Mouse (Mus musculus) layer of hippocampus, postnatal 25 days (tissue): ENCODE data around the gene Nek8. TPM values are rescaled to one million over a fixed set of nuclear protein-coding genes. Genes with fewer than 3 reads are reported as not detected.

ENCODE experiments used
- microRNA-seq, 2 experiments: library from miRNA; unstranded; fragments of <30 nt; microRNA quantifications; one replicate each; pipeline ENCODE4 v1.2.0; 2021
- total RNA-seq, 2 experiments: library from RNA; stranded (reverse); gene quantifications; 2 replicates each; pipeline ENCODE4 v1.2.3; 2021

Nek8 gene
- total RNA-seq, 2 experiments from 2014 or later = 3.1 to 3.3 TPM

Small RNA genes lying within 50 kb of the gene (microRNA-seq; reads per million reads assigned to microRNA genes)
- 1.00 to 2.4 reads per million in 2 experiments for gene Mir7653

Other genes with a start within 250 kb of the Nek8 start
- 100 to 1,000 TPM; 162 to 174 TPM for gene Sez6, start 245.9 kb downstream of the Nek8 start, total RNA-seq
- 10 to 100 TPM; 42.5 to 58.5 TPM for gene Phf12, start 193.9 kb downstream of the Nek8 start, total RNA-seq
- gene Dhrs13, start 144.4 kb downstream of the Nek8 start, total RNA-seq = 1 to 10 TPM; 6.9 to 7.4 TPM
- gene Flot2, start 138.7 kb downstream of the Nek8 start, total RNA-seq = 10 to 100 TPM; 74.4 to 81.6 TPM
- 10 to 100 TPM; 18.6 to 21.1 TPM for gene Eral1, start 96.3 kb downstream of the Nek8 start, total RNA-seq
- gene Fam222b, start 82.0 kb downstream of the Nek8 start, total RNA-seq = 10 to 100 TPM; 27.6 to 33.4 TPM
- 10 to 100 TPM; 16.1 to 19.9 TPM for gene Traf4, start 11.1 kb downstream of the Nek8 start, total RNA-seq
- gene Tlcd1, start within 50 bp of the Nek8 start, total RNA-seq = 10 to 100 TPM; 23.8 to 29.7 TPM
- gene Rpl23a, start 6.9 kb upstream of the Nek8 start, total RNA-seq = 100 to 1,000 TPM; 678 to 771 TPM
- 10 to 100 TPM; 26.1 to 37.3 TPM for gene Rab34, start 11.8 kb upstream of the Nek8 start, total RNA-seq
- 1 to 10 TPM; 5.0 to 5.4 TPM for gene Proca1, start 16.7 kb upstream of the Nek8 start, total RNA-seq
- gene Sdf2, start 69.1 kb upstream of the Nek8 start, total RNA-seq = 10 to 100 TPM; 61.1 to 69.4 TPM
- 100 to 1,000 TPM; 110 to 123 TPM for gene Supt6, start 69.3 kb upstream of the Nek8 start, total RNA-seq
- gene 2610507B11Rik, start 85.1 kb upstream of the Nek8 start, total RNA-seq = 100 to 1,000 TPM; 193 to 209 TPM
- 1 to 10 TPM; 4.0 to 5.6 TPM for gene BC030499, start 114.2 kb upstream of the Nek8 start, total RNA-seq
- gene Spag5, start 124.9 kb upstream of the Nek8 start, total RNA-seq = 1 to 10 TPM; 4.2 to 4.6 TPM
- gene Aldoc, start 146.3 kb upstream of the Nek8 start, total RNA-seq = 100 to 1,000 TPM; 852 to 862 TPM
- gene Pigs, start 151.7 kb upstream of the Nek8 start, total RNA-seq = 10 to 100 TPM; 62.2 to 65.8 TPM
- 10 to 100 TPM; 29.6 to 32.5 TPM for gene Unc119, start 166.8 kb upstream of the Nek8 start, total RNA-seq
- not detected for gene Foxn1, start 209.9 kb upstream of the Nek8 start, total RNA-seq
- not detected for gene Slc13a2, start 245.5 kb upstream of the Nek8 start, total RNA-seq